Mouse (Mus musculus) gastrocnemius, postnatal 4 days (tissue): ENCODE data around the gene Acbd4. TPM values are rescaled to one million over a fixed set of nuclear protein-coding genes. Genes with fewer than 3 reads are reported as not detected.

Experiments
- DNase-seq, 2 experiments: peaks; one replicate each; pipeline ENCODE4 v3.0.0; 2021 to 2022; ENCODE audit warnings: low spot score in 2 of 2, mixed read lengths in 2 of 2
- total RNA-seq, 2 experiments: library from RNA; stranded (reverse); gene quantifications; 2 replicates each; pipeline ENCODE4 v1.2.3; 2021

Acbd4 gene
- total RNA-seq, 2 experiments from 2014 or later: 45.0 to 53.0 TPM

DNA sequence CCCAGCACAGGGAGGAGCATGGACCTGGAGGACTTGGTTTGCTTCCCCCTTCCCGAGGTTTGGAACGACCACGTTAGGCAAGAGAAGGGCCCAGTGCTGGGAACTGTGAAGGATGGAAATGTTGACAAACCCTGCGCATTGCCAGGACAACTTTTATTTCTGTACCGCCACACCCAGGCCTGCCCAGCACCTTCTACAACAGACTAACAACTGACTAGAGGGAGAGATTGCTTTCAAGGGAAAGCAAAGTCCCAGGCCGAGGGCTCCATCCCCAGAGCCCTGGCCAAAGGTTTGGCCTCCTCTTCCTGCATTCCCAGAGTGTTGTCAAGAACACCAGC is 39.2 kb downstream of the Acbd4 start:
- DNase-seq: no peak

GRCm38 (mm10) chr11:103141101-103141943 is 39.8 kb downstream of the Acbd4 start:
- peak; percentile 64 to 83 for DNase-seq

DNA sequence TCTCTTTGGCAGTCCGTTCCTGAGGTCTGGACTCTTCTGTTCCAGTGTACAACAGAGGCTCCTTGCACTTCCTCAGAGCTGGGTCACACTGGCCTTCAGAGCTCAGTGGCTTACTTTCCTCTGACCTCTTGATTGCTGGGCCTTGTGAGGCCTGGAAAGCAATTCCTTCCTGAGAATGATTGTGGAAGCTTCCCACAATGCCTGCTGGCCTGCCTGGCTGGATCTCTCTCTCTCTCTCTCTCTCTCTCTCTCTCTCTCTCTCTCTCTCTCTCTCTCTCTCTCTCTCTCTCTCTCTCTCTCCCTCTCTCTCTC is 40.4 kb downstream of the Acbd4 start:
- DNase-seq: no peak

DNA sequence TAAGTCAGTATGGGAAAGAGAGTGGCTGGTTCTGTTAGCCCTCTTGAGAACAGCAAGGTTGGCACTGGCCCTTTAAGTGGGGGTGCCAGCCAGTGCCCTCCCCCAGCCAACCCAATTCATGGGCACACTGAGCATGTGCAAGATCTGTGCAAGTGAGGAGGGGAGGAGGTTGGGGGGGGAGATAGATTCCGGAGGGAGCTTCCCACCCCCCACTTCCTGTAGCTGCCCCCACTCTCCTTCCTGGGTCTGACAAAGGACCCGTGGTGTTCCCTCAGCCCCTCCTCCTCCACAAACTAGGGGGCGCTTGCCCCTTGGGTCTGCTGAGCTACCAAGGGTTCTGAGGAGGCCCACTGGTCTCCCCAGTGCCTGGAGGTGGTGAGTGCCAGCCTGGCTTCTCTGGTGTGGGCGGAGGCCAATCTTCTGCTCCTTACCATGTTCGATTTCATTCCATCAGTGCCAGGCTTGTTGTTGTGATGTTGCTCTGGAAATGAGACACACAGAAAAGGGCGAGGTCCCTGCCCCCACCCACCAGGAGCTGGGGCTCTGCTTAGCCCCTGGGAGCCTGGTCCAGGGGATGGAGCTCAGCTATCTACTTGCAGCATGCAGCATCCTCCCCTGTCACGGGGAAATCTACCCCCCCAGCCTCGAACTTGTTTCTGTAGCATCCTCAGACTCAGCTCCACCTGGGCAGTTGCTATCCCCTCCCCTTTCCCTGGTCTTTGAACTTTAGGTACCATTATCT is 41.1 kb downstream of the Acbd4 start:
- no peak for DNase-seq

DNA sequence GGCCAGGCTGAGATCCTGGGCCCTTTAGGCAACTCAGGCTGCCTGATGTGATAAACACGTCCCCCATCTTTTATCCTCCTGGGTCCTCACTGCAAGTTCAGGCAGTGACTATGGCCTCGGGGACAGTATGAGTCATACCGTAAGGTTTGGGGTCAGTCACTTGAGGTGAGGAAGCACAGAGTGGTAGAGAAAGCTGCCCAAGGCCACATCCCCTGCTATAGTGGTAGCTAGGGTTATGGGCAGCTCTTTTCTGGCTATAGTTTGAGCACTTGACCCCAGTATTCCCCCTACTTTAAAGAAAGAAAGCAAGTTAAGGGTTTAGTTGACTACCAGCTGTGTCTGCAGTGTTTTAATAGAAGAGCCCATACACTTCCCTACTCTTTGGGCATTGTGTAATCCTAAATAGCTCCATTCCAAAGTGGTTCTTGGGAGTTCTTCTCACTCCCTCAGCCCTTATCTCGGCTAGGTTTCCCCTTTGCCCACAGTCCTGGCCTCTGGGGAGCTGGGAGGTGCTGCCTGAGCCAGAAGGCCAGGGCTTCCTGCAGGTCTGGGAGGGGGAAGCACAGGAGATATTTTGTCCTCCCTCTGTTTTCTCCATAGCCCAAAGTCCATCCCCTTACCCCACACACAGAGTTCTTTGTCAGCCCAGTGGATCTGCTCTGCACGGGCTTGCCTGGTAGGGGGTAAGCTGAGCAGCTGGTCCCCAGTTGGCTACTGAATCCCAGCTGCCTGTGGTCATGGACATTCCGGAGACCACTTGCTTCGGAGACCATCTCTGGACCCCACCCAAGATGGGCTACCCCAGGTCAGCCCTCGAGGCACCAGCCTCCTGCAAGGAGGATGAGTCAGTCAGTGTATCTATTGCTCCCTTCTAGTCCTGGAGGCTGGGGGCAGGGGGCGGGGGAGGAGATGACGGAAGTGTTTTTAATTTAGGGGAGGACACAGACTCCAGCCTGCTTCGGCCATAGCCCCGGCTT is 43.1 kb downstream of the Acbd4 start:
- DNase-seq: no peak

DNA sequence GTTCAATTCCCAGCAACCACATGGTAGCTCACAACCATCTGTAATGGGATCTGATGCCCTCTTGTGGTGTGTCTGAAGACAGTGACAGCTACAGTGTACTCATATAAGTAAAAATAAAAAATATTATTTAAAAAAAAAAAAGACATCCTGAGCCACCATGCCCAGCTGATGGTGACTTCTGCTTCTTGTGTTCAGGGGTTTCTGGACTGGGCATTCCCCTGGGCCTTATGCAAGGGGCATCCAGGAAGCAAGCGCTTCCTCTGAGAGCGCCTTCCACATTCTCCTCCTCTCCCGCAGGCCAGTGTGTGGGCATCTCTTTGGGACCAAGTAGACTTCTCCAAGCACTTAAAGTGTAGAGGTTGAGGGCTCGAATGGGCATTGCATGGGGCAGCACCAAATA is 44.9 kb downstream of the Acbd4 start:
- DNase-seq: no peak

DNA sequence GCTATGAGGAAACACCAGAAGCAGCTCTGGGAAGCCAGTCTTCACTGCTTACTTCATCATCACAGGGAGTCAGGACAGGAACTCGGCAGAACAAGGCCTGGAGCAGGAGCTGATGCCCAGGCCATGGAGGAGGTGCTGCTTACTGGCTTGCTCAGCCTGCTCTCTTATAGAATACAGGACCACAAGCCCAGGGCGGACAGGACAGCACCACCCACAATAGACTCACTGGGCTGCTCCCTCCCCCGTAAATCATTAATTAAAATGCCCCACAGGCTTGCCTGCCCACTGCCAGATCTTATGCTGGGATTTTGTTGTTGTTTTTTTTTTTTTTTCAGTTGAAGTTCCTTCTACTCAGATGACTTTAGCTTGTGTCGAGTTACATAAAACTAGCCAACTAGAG is 46.3 kb downstream of the Acbd4 start:
- no peak for DNase-seq

DNA sequence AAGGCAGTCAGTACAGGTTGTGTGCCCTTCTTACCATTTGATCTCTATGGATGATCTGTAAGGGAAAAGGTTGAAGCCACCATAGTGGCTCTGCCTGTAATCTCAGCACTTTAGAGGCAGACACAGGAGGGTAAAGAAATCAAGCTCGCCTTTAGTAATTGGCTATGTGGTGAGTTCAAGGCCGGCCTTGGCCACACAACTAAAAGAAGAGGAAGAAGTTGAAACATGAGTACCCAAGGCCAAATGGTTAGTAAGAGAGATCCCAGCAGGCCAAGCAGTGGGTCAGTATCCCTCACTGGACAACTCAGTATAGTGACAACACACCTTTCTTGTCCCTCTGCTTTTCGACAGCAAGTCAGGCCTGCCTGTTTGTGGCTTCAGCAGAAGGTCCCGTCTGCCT is 48.3 kb downstream of the Acbd4 start:
- no peak for DNase-seq

- peak; percentile 97 to 98 for DNase-seq
Measured at GRCm38 (mm10) chr11:103158621-103159478, 57.4 kb downstream of the Acbd4 start.

DNA sequence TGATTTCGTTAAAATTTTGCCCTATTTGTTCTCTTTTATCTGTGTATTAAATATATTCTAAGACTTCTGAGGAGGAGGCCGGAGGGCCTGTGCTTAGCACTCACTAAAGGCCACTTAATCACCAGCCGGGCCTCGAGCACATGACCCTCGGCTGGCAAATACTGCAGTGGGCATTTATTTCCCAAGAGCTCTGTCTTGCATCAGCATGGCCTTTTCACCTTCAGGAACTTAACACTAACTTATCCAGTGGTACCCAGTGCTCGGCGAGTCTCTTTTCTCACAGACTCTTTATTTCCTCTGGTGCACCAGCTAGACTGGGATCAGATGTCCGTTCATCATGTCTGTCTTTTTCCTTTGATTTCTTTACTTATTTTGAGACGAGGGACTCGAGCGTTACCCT is 59.3 kb downstream of the Acbd4 start:
- DNase-seq: no peak

DNA sequence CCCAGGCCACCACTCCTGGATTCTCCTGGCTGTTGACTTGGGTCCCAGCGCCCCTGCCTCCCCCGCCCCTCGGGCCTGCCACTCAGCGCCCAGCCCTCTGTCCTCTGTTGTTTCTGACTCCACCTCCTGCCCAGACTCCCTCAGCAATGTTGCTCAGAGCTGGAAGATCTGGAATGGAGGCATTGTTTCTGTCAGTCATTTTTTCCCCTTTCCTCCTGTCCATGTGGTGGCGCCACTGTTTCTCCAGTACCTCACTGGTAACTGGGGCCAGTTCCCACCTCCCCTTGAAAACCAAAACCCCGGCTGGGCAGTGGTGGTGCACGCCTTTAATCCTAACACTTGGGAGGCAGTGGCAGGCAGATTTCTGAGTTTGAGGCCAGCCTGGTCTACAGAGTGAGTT is 60.0 kb downstream of the Acbd4 start:
- DNase-seq: no peak

Other genes starting within 250 kb of the Acbd4 start
- 10 to 100 TPM; 66.4 to 69.7 TPM for gene Eftud2, start 220.7 kb upstream of the Acbd4 start, total RNA-seq
- gene Ccdc103, start 220.5 kb upstream of the Acbd4 start, total RNA-seq: not detected
- gene Fam187a, start 216.5 kb upstream of the Acbd4 start, total RNA-seq: not detected
- gene Gfap, start 200.8 kb upstream of the Acbd4 start, total RNA-seq: under 1 TPM in 1 of 2 experiments, not detected in 1; 0.26 TPM
- 10 to 100 TPM in 1 of 2 experiments, 1 to 10 TPM in 1; 9.5 to 10.5 TPM for gene Kif18b, start 176.6 kb upstream of the Acbd4 start, total RNA-seq
- gene C1ql1, start 155.0 kb upstream of the Acbd4 start, total RNA-seq: 1 to 10 TPM; 1.3 to 1.5 TPM
- gene Nmt1, start 73.5 kb upstream of the Acbd4 start, total RNA-seq: 10 to 100 TPM; 55.9 to 59.3 TPM
- 10 to 100 TPM; 69.0 to 73.1 TPM for gene Dcakd, start 73.3 kb upstream of the Acbd4 start, total RNA-seq
- gene Plcd3, start within 50 bp of the Acbd4 start, total RNA-seq: 10 to 100 TPM in 1 of 2 experiments, 1 to 10 TPM in 1; 9.3 to 12.4 TPM
- 10 to 100 TPM; 26.9 to 29.6 TPM for gene Hexim1, start 14.5 kb downstream of the Acbd4 start, total RNA-seq
- gene Hexim2, start 30.7 kb downstream of the Acbd4 start, total RNA-seq: 1 to 10 TPM; 6.3 to 7.0 TPM
- 1 to 10 TPM; 8.1 to 8.2 TPM for gene Fmnl1, start 69.4 kb downstream of the Acbd4 start, total RNA-seq
- gene 1700023F06Rik, start 106.9 kb downstream of the Acbd4 start, total RNA-seq: not detected
- not detected for gene Spata32, start 116.8 kb downstream of the Acbd4 start, total RNA-seq
- gene Map3k14, start 165.8 kb downstream of the Acbd4 start, total RNA-seq: 1 to 10 TPM; 7.7 to 7.8 TPM